ENCODE assay signal across 17 mouse cellular contexts in the genomic region with DNA sequence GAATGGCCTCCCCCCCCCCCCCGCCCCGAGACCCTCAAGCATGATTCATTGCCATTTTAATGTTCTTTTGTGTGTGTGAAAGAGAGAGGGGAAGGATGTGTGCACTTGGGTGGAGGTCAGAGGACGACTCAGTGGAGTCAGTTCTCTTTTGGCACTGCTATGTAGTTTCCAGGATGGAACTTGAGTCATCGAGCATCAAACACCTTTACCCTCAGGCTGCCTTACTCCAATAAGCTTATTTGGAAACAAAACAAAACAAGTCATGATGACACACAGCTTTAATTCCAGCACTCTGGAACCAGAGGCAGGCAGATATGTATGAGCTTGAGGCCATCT.
A peak's percentile ranks its signal among the peaks of the same experiment; 100 is the strongest.
DNase-seq lines count a peak whose midpoint lies in the region; ATAC-seq and TF ChIP-seq lines count a peak whose summit lies in the region.
"Had no signal": no experiment of that assay in that cellular context is flagged by ENCODE, and none has a peak within 500 bp of the region (broad histone marks: within the 10 kb centered on the region; RNA-seq: fewer than 3 reads in every experiment).

No protein-coding gene starts in this region.

- H3K4me3 ChIP-seq in heart, adult 2 months: no peak overlapping the region
- no peak overlapping the region for H3K4me3 ChIP-seq in brown adipose tissue, adult 24 weeks (ENCODE audit: insufficient read depth, low read depth, low read length)
- H3K4me3 ChIP-seq in thymus, adult 2 months (ENCODE audit: control insufficient read depth, insufficient read depth, low read length): no peak overlapping the region
- H3K4me3 ChIP-seq: hindbrain, embryonic 15.5 days; limb, embryonic 13.5 days; liver, embryonic 15.5 days; midbrain, embryonic 12.5 days; neural tube, embryonic 13.5 days had no signal

- intact Hi-C loops in heart, adult 2 months (cut with DNase I): loop anchor here (10.0 kb wide), 2 partner anchors 199 to 329 kb away; no protein-coding TSS in a partner anchor
- intact Hi-C loops in heart, postnatal 25 days (cut with DNase I): loop anchor here (5.0 kb wide), 1 partner anchor 144 kb away; no protein-coding TSS in a partner anchor

- peak in 1 of 2 experiments; percentile 9 for DNase-seq in heart, adult 2 months
- no peak for DNase-seq in heart, postnatal 4 days
- peak; percentile 34 for DNase-seq in 3134 (ENCODE audit: extremely low read depth, insufficient read length, low spot score)
- peak; percentile 7 for DNase-seq in heart, postnatal 25 days (ENCODE audit: low spot score)
- DNase-seq in thymus, adult 2 months: no peak
- DNase-seq: cerebellum, postnatal 10 days; spleen, adult 18-20 months had no signal

- H3K36me3 ChIP-seq in heart, adult 2 months (ENCODE audit: control insufficient read depth, insufficient read depth, low read length): no peaks in the 10 kb centered on the region
- H3K36me3 ChIP-seq in thymus, adult 2 months (ENCODE audit: control insufficient read depth, insufficient read depth, low read length): no peaks in the 10 kb centered on the region
- H3K36me3 ChIP-seq: hindbrain, embryonic 15.5 days; limb, embryonic 13.5 days; liver, embryonic 15.5 days; midbrain, embryonic 12.5 days; neural tube, embryonic 13.5 days had no signal

- peaks cover 1% of the 10 kb centered on the region for H3K4me1 ChIP-seq in heart, adult 2 months (ENCODE audit: control insufficient read depth, insufficient read depth, low read length)
- H3K4me1 ChIP-seq in brown adipose tissue, adult 24 weeks (ENCODE audit: control insufficient read depth, insufficient read depth, insufficient read length, low read length): peaks cover 6% of the 10 kb centered on the region; the same call in 1 of the 2 replicates
- H3K4me1 ChIP-seq in thymus, adult 2 months (replicated peaks; ENCODE audit: control insufficient read depth, insufficient read depth, low read length): no peaks in the 10 kb centered on the region
- H3K4me1 ChIP-seq: hindbrain, embryonic 15.5 days; liver, embryonic 15.5 days had no signal

- 27% methylated on average over 4 of the region's 4 CpGs for WGBS in heart, adult 2 months
- WGBS in thymus, adult 2 months: 79% methylated on average over 4 of the region's 4 CpGs

- no peak for TF ChIP-seq CTCF in heart, adult 2 months (IDR thresholded peaks at IDR 0.05)
- no peak for TF ChIP-seq CTCF in thymus, adult 2 months (IDR thresholded peaks at IDR 0.05; ENCODE audit: borderline replicate concordance, control insufficient read depth, extremely low read depth, insufficient read depth, low read length, poor library complexity)

- no peaks in the 10 kb centered on the region for H3K27me3 ChIP-seq in heart, adult 2 months (ENCODE audit: control insufficient read depth, insufficient read depth, low read length)
- H3K27me3 ChIP-seq in thymus, adult 2 months (ENCODE audit: control insufficient read depth, insufficient read depth, low read length): no peaks in the 10 kb centered on the region
- H3K27me3 ChIP-seq: hindbrain, embryonic 15.5 days; limb, embryonic 13.5 days; liver, embryonic 15.5 days; midbrain, embryonic 12.5 days; neural tube, embryonic 13.5 days had no signal

- no peak for TF ChIP-seq EP300 in heart, adult 2 months (IDR thresholded peaks at IDR 0.05; ENCODE audit: insufficient read depth, low read depth, low read length)

- no peak overlapping the region for H3K9ac ChIP-seq in heart, adult 2 months (ENCODE audit: low read depth, low read length)
- H3K9ac ChIP-seq: hindbrain, embryonic 15.5 days; limb, embryonic 13.5 days; liver, embryonic 15.5 days; midbrain, embryonic 12.5 days; neural tube, embryonic 13.5 days had no signal

- TF ChIP-seq POLR2A in heart, adult 2 months (IDR thresholded peaks at IDR 0.05; ENCODE audit: insufficient read depth, low read depth, low read length): no peak
- no peak for TF ChIP-seq POLR2A in thymus, adult 2 months (IDR thresholded peaks at IDR 0.05; ENCODE audit: control insufficient read depth, extremely low read depth, insufficient read depth, low read length, poor library complexity)

- H3K27ac ChIP-seq in heart, adult 2 months: peak overlapping the region; percentile 77
- H3K27ac ChIP-seq in brown adipose tissue, adult 24 weeks (replicated peaks; ENCODE audit: low read depth, low read length): peak overlapping the region; percentile 99
- H3K27ac ChIP-seq in thymus, adult 2 months (ENCODE audit: control insufficient read depth, insufficient read depth, low read length): no peak overlapping the region
- H3K27ac ChIP-seq: hindbrain, embryonic 15.5 days; limb, embryonic 13.5 days; liver, embryonic 15.5 days; macrophage; midbrain, embryonic 12.5 days; neural tube, embryonic 13.5 days had no signal

- no peaks in the 10 kb centered on the region for H3K79me2 ChIP-seq in heart, adult 2 months (replicated peaks; ENCODE audit: control insufficient read depth, insufficient read depth, low read length)

- no peak for ATAC-seq in megakaryocyte progenitor cell, adult 5-6 weeks (replicated peaks; ENCODE audit: poor library complexity)
- no peak for ATAC-seq in frontal cortex, adult (ENCODE audit: low TSS enrichment)
- ATAC-seq: intestine, embryonic 16.5 days had no signal

Comparison
In these comparisons a context has a peak if more than half of its experiments do, and no peak if none do; other contexts are left out.
1. DNase-seq: peak in 3134 (single experiment) and heart, postnatal 25 days (single experiment); none in heart, postnatal 4 days (single experiment) and thymus, adult 2 months (single experiment).